Mouse (Mus musculus) lung, adult 18-20 months (tissue): Measurements from ENCODE around the gene Rtl6.
A peak's percentile ranks its signal among the peaks of the same experiment; 100 is the strongest.

Experiments used
- DNase-seq, 2 experiments: peaks; one replicate each; pipeline ENCODE4 v3.0.0; 2022; ENCODE audit warnings: mixed read lengths in 2 of 2

Rtl6 gene

GRCm38 (mm10) chr15:84536611-84537010, 21.0 kb downstream of the Rtl6 start:
- no peak for DNase-seq

GRCm38 (mm10) chr15:84535953-84536352, 21.7 kb downstream of the Rtl6 start:
- DNase-seq: no peak

- no peak for DNase-seq
Observed at GRCm38 (mm10) chr15:84532211-84532610, 25.4 kb downstream of the Rtl6 start.

- no peak for DNase-seq
Observed at GRCm38 (mm10) chr15:84531535-84531934, 26.1 kb downstream of the Rtl6 start.

GRCm38 (mm10) chr15:84526921-84527320, 30.7 kb downstream of the Rtl6 start:
- no peak for DNase-seq

- no peak for DNase-seq
Observed at GRCm38 (mm10) chr15:84525222-84525883, 32.3 kb downstream of the Rtl6 start.

- no peak for DNase-seq
Observed at GRCm38 (mm10) chr15:84522953-84523689, 34.5 kb downstream of the Rtl6 start.

GRCm38 (mm10) chr15:84521486-84521885, 36.1 kb downstream of the Rtl6 start:
- no peak for DNase-seq

- DNase-seq: no peak
Observed at GRCm38 (mm10) chr15:84518540-84518939, 39.1 kb downstream of the Rtl6 start.

- DNase-seq: peak; percentile 14 to 39
Observed at GRCm38 (mm10) chr15:84512626-84513296, 44.9 kb downstream of the Rtl6 start.

GRCm38 (mm10) chr15:84509981-84510380, 47.6 kb downstream of the Rtl6 start:
- no peak for DNase-seq

GRCm38 (mm10) chr15:84509161-84509560, 48.5 kb downstream of the Rtl6 start:
- DNase-seq: no peak

- no peak for DNase-seq
Observed at GRCm38 (mm10) chr15:84506026-84506425, 51.6 kb downstream of the Rtl6 start.

GRCm38 (mm10) chr15:84504895-84505294, 52.7 kb downstream of the Rtl6 start:
- no peak for DNase-seq
